Mouse (Mus musculus): ENCODE results near the gene B4galnt1.

DNA sequence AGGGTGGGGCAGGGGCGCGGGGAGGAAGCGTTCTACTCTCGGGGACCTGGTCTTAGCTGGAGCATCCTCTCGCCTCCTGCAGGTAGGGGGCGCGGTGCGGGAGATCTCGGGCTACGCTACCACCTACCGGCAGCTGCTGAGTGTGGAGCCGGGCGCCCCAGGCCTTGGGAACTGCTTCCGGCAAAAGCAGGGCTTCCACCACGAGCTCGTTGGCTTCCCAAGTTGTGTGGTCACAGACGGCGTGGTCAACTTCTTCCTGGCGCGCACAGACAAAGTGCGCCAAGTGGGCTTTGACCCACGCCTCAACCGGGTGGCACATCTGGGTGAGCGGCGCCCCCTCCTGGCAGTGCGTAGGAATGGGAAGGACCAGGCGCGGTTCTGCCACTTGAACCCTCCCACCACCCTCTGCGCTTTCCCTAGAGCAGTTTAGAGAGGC is 5.8 kb downstream of the B4galnt1 start:
- TF ChIP-seq CTCF (IDR thresholded peaks at IDR 0.05; ENCODE audit: extremely low read depth, insufficient read depth, insufficient read length, insufficient replicate concordance) (peak; percentile 91), POLR2A (IDR thresholded peaks at IDR 0.05; ENCODE audit: low read depth, low read length) (no peak)

Measured in spleen, adult 2 months (tissue).